Mouse (Mus musculus): ENCODE measurements at regions not wholly inside any gene's neighbourhood (a gene's known extent, or its start where the extent isn't known, plus 50 kb on each side); places are given as distances from the start of the nearest gene placed in this dataset.

- TF ChIP-seq CTCF (IDR thresholded peaks at IDR 0.05) (no peak), EP300 (IDR thresholded peaks at IDR 0.05) (no peak)
Measured at GRCm38 (mm10) chr12:43852246-43852645, 357.9 kb downstream of the Dnajb9 start.
